Mouse (Mus musculus): ENCODE measurements at regions not wholly inside any gene's neighbourhood (a gene's known extent, or its start where the extent isn't known, plus 50 kb on each side); places are given as distances from the start of the nearest gene placed in this dataset.

DNA sequence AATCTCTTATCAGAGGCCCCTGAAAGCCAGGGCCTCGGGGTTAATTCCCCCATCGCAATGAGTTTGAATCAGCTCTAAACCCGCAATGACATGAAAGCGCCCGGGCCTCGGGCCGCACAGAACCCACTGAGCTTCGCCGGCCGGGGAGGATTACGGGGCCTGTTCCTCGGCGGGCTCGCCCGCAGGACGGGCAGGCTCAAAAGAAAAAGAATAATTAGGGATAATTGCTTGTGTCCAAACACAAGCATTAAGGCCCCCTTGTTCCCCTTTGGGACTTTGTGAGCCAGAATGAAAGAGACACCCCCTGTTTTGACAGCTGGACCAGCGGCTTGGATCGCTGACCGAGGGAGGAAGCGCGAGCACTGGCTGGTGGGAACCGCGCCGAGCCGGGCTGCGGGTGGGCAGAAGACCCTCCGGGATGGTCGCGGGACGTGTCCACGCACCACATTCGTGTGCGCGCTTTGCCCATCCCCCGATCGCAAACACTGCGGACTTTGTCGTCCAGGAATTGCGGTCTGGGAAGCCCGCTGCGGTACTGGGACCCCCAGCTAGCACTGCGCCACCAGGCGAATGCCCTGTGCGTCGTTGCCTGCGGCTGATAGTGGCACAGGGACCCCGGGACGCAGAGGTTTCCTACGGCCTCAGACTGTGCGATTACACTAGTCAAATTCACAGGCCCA, 64.5 kb downstream of the Tmem174 start:
- TF ChIP-seq CTCF (IDR thresholded peaks at IDR 0.05; ENCODE audit: low read depth) (no peak), EP300 (IDR thresholded peaks at IDR 0.05; ENCODE audit: low read depth) (no peak)
